Mouse (Mus musculus) 3134 (cell line): Measurements from ENCODE around the gene Olfr544.

ENCODE experiments used
- DNase-seq: peaks from one replicate; pipeline ENCODE4 v3.0.0-alpha.2; 2011; ENCODE audit warnings: low spot score; ENCODE audit not compliant: insufficient read length; ENCODE audit errors: extremely low read depth

Gene Olfr544

DNA sequence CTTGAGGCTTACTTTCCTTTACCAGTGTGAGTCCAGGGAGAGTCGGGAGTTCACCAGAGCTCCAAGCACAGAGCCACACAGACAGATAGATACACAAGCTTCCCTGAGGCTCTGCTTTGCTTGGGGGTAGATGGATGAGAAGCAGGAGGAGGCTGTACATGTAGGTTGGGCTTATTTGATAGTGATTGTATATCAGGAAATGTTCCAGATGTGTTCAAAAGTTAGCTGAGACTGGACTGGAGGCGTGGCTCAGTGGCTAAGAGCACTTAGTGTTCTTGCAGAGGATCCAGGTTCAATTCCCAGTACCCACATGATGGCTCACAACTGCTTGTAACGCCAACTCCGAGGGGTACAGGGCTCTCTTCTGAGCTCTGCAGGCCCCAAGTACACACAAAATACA lies 9.7 kb downstream of the Olfr544 start:
- no peak for DNase-seq

DNA sequence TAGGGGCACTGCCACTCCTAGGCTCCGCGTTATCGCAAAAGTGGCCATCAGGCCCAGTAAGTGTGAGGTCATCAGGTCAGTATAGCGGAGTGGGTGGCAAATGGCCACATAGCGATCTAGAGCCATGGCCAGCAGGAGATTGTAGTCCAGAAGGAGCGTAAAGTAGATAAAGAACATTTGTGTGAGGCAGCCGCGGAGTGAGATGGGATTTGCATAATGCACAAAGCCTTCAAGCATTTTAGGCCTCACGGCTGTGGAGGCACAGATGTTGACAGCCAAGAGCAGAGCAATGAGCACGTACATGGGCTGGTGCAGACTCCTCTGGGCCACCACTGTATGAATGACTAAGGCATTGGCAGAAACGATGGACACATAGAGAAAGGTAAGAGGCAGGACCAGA lies 10.7 kb downstream of the Olfr544 start:
- no peak for DNase-seq

DNA sequence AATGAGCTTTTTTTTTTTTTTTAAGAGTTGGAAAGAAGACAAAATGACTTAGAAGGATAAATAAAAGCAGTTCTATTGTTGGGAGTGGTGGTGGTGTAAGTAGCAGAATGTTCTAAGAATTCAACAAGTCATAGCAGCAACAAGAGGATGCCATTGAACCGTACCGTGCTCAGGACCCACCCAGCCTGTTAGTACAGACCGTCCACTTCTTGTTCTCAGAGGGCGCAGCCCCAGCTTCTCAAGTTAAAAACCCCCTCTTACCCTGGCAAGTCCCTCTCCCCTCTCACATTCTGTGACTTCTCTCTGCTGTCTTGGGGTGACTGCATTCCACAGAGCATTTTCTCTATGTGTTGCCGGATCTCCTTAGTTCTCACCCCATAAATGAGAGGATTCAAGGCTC lies 11.5 kb downstream of the Olfr544 start:
- no peak for DNase-seq

DNA sequence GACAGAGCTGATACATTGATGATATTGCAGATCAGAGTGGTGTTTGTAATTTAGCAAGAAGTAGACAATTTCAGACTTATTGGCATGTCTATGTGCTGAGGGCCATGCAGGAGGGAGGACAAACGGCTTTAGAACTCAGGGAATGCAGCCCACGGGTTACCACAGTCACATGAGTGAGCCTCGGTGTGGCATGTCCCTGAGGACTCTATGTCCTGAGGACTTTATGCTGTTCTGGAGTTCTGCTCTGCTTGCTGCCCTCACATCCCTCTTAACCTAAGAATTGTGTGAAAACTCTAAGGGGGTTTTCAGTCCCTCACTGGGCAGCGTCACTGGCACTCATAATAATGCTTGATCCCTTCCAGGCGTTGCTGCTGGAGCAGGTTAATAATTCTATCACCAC lies 15.4 kb downstream of the Olfr544 start:
- DNase-seq, result no peak

- no peak for DNase-seq
Measured at GRCm38 (mm10) chr7:102467566-102467965, 20.5 kb downstream of the Olfr544 start.

GRCm38 (mm10) chr7:102458618-102459380 lies 29.3 kb downstream of the Olfr544 start:
- DNase-seq, result no peak

DNA sequence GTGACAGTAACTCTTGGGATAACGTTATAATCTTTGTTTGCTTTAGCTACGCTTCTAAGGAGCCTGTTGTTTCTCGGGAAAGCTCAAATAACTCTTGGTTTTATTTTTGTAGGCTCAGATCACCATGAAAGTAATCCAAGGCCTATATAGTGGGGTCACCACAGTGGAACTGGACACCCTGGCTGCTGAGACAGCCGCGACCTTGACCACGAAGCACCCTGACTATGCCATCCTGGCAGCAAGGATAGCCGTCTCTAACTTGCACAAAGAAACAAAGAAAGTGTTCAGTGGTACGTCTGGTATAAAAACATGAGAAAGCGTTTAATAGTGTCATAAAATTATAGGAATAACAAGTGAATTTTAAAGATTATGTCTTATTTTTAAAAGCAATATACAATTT lies 41.7 kb downstream of the Olfr544 start:
- no peak for DNase-seq

GRCm38 (mm10) chr7:102444301-102444700 lies 43.8 kb downstream of the Olfr544 start:
- no peak for DNase-seq

GRCm38 (mm10) chr7:102442432-102442831 lies 45.7 kb downstream of the Olfr544 start:
- no peak for DNase-seq

DNA sequence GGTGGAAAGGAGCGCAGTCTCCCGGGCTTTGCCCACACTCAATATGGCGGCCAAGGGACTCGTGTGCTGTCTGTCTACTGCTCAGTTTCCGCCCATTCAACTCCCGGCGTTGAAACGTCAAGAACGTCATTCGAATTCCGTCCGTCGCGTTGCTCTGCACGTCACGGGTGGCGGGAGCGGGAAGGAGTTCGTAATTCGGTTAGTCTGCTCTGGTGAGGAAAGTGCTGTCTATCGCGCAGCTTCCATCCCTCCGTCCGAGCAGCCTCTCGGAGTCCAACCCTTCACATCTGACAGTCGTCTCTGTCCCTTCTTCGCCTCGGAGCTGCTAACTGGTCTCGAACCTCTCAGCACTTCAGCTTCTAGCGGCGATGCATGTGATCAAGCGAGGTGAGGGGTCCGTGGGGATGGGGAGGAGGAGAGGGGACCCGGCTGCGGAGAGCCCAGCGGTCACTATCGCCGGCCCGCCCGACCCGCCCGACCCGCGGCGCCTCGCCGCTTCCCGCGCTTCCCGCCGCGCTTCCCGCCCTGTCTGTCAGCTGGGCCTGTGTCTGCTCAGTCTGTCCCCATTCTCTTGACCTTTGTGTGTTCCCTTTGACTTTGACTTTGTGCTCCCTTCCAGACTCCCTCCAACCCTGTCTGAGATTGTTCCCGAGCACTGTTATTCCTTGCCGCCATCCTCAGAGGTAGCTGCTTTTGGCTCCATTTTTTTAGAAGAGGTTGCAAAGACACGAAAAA lies 46.3 kb downstream of the Olfr544 start, which contains the start of gene Rrm1:
Gene Rrm1, plus strand, starts transcription at position 39 of the 735 bp plus-strand sequence.
- DNase-seq, result peak; percentile 92

DNA sequence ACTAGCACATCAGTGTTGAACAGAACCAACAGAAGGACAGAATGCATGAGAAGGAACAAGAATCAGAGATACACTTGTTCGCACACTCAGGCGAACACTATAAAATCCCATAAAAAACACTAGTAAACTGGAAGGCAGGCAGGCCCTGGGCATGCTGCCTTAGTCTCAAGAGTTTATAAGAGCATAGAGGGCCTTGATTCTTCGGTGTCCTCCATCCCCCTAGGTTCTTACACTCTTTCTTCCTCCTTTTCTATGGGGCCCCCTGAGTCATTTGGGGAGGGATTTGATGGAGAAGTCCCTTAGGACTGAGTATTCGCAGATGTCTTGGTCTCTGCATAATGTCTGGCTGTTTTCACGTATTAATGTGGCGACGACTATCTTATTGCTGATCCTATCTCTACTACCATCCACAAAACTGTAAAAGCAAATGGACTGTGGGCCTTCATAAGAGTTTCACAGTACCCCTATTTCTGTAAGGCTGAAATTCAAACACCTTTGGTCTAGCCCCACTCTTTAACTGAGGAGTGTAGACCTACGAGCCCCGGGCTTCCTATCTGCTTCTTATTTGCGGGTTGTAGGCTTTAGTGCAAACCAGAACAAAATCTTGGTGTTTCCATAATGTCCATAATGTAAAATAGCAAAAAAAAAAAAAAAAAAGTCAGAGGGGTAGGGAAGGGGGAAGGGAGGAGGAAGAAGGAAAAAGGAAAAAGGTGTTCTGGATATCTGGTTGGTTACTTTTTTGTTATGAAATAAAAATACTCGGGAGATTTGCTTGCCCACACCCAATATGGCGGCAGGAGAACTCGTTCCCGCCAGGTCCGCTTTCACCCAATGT lies 47.1 kb downstream of the Olfr544 start:
- DNase-seq, result no peak

GRCm38 (mm10) chr7:102434344-102434743 lies 53.8 kb downstream of the Olfr544 start:
- DNase-seq, result no peak
